Mouse (Mus musculus): ENCODE results near the gene Fyn.

Fyn gene

GRCm38 (mm10) chr10:39506353-39506752 lies 137.7 kb downstream of the Fyn start:
- no peak for DNase-seq (ENCODE audit: low spot score in 2 of 2)

GRCm38 (mm10) chr10:39506831-39507230 lies 138.2 kb downstream of the Fyn start:
- DNase-seq (ENCODE audit: low spot score in 2 of 2): peak in 1 of 2 experiments; percentile 59

- DNase-seq (ENCODE audit: low spot score in 2 of 2): no peak
Measured at GRCm38 (mm10) chr10:39508801-39509200, 140.1 kb downstream of the Fyn start.

- DNase-seq (ENCODE audit: low spot score in 2 of 2): no peak
Measured at GRCm38 (mm10) chr10:39509937-39510336, 141.3 kb downstream of the Fyn start.

GRCm38 (mm10) chr10:39512631-39513314 lies 144.1 kb downstream of the Fyn start:
- no peak for DNase-seq (ENCODE audit: low spot score in 2 of 2)

- no peak for DNase-seq (ENCODE audit: low spot score in 2 of 2)
Measured at GRCm38 (mm10) chr10:39514916-39515315, 146.3 kb downstream of the Fyn start.

GRCm38 (mm10) chr10:39516541-39517133 lies 148.0 kb downstream of the Fyn start:
- DNase-seq (ENCODE audit: low spot score in 2 of 2): no peak

GRCm38 (mm10) chr10:39517375-39517774 lies 148.7 kb downstream of the Fyn start:
- no peak for DNase-seq (ENCODE audit: low spot score in 2 of 2)

GRCm38 (mm10) chr10:39518232-39518631 lies 149.6 kb downstream of the Fyn start:
- DNase-seq (ENCODE audit: low spot score in 2 of 2): no peak

GRCm38 (mm10) chr10:39518859-39519258 lies 150.2 kb downstream of the Fyn start:
- no peak for DNase-seq (ENCODE audit: low spot score in 2 of 2)

GRCm38 (mm10) chr10:39520123-39520989 lies 151.7 kb downstream of the Fyn start:
- peak in 1 of 2 experiments; percentile 55 for DNase-seq (ENCODE audit: low spot score in 2 of 2)

- no peak for DNase-seq (ENCODE audit: low spot score in 2 of 2)
Measured at GRCm38 (mm10) chr10:39521327-39521726, 152.7 kb downstream of the Fyn start.

- no peak for DNase-seq (ENCODE audit: low spot score in 2 of 2)
Measured at GRCm38 (mm10) chr10:39521861-39522391, 153.3 kb downstream of the Fyn start.

- no peak for DNase-seq (ENCODE audit: low spot score in 2 of 2)
Measured at GRCm38 (mm10) chr10:39522857-39523614, 154.4 kb downstream of the Fyn start.

GRCm38 (mm10) chr10:39524355-39524754 lies 155.7 kb downstream of the Fyn start:
- DNase-seq (ENCODE audit: low spot score in 2 of 2): no peak

- no peak for DNase-seq (ENCODE audit: low spot score in 2 of 2)
Measured at GRCm38 (mm10) chr10:39525431-39525830, 156.8 kb downstream of the Fyn start.

GRCm38 (mm10) chr10:39527113-39527512 lies 158.5 kb downstream of the Fyn start:
- DNase-seq (ENCODE audit: low spot score in 2 of 2): no peak

GRCm38 (mm10) chr10:39529179-39529578 lies 160.5 kb downstream of the Fyn start:
- no peak for DNase-seq (ENCODE audit: low spot score in 2 of 2)

GRCm38 (mm10) chr10:39532008-39532740 lies 163.5 kb downstream of the Fyn start:
- no peak for DNase-seq (ENCODE audit: low spot score in 2 of 2)

- DNase-seq (ENCODE audit: low spot score in 2 of 2): no peak
Measured at GRCm38 (mm10) chr10:39532823-39533222, 164.2 kb downstream of the Fyn start.

Measured in cerebellum, postnatal 4 days (tissue).